Mouse (Mus musculus) ES-E14 (cell line): ENCODE results near the gene Cd68. TPM values are rescaled to one million over a fixed set of nuclear protein-coding genes. Genes with fewer than 3 reads are reported as not detected.

Experiments used
- DNase-seq: peaks from one replicate; pipeline ENCODE4 v3.0.0-alpha.2; 2013; ENCODE audit warnings: low read depth, low spot score
- H3K27ac ChIP-seq: 2 replicates; pipeline ENCODE4 v1.5.1; 2012; ENCODE audit warnings: low read depth, mild to moderate bottlenecking, low read length, moderate library complexity, mixed read lengths; ENCODE audit not compliant: poor library complexity, insufficient read depth, severe bottlenecking
- H3K36me3 ChIP-seq: 2 replicates; pipeline ENCODE4 v1.6.1; 2012; ENCODE audit warnings: mild to moderate bottlenecking, low read length, moderate library complexity, mixed read lengths; ENCODE audit not compliant: control insufficient read depth, poor library complexity, insufficient read depth, severe bottlenecking
- H3K4me1 ChIP-seq, 2 experiments: fragments of 150-350 bp in 1 of 2; sonication (generic) in 1 of 2; 2 replicates each; pipeline ENCODE4 v1.6.1; 2012; ENCODE audit warnings: low read length in 2 of 2, mild to moderate bottlenecking in 1 of 2, mixed read lengths in 1 of 2; ENCODE audit not compliant: control insufficient read depth in 2 of 2, insufficient read depth in 2 of 2, poor library complexity in 1 of 2
- H3K4me3 ChIP-seq, 2 experiments: fragments of 150-350 bp in 1 of 2; sonication (generic) in 1 of 2; 2 replicates each; pipeline ENCODE4 v1.5.1; 2012; ENCODE audit warnings: low read length in 2 of 2, low read depth in 1 of 2, mild to moderate bottlenecking in 1 of 2, mixed read lengths in 1 of 2; ENCODE audit not compliant: insufficient read depth in 1 of 2, poor library complexity in 1 of 2, severe bottlenecking in 1 of 2
- H3K9ac ChIP-seq: 2 replicates; pipeline ENCODE4 v1.6.1; 2012; ENCODE audit warnings: low read depth, mild to moderate bottlenecking, low read length, mixed read lengths; ENCODE audit not compliant: poor library complexity, insufficient read depth, severe bottlenecking
- H3K9me3 ChIP-seq: fragments of 150-350 bp; sonication (generic); 2 replicates; pipeline ENCODE4 v1.6.1; 2012; ENCODE audit warnings: low read depth, mild to moderate bottlenecking, low read length; ENCODE audit not compliant: control insufficient read depth, insufficient read depth
- CHD2 ChIP-seq: IDR thresholded peaks from 2 replicates; pipeline ENCODE4 v1.6.1; 2014; ENCODE audit warnings: mild to moderate bottlenecking, low read depth, low read length, inconsistent platforms
- HCFC1 ChIP-seq: IDR thresholded peaks from 2 replicates; pipeline ENCODE4 v1.6.1; 2012; ENCODE audit warnings: low read length, inconsistent platforms, borderline replicate concordance; ENCODE audit not compliant: insufficient read depth
- MAFK ChIP-seq: IDR thresholded peaks from 2 replicates; pipeline ENCODE4 v1.6.1; 2014; ENCODE audit warnings: mild to moderate bottlenecking, low read depth, low read length, inconsistent platforms; ENCODE audit not compliant: insufficient read depth
- ZC3H11A ChIP-seq: IDR thresholded peaks from 2 replicates; pipeline ENCODE4 v1.6.1; 2012; ENCODE audit warnings: low read depth, mild to moderate bottlenecking, inconsistent platforms, low read length, borderline replicate concordance
- ZNF384 ChIP-seq: IDR thresholded peaks from 2 replicates; pipeline ENCODE4 v1.6.1; 2012; ENCODE audit warnings: low read depth, low read length, inconsistent platforms
- in situ Hi-C, 2 experiments: fragments of 600-800 bp; cut with MboI; formaldehyde crosslinking; loops; one replicate each; pipeline ENCODE4 v1.15.1; 2025; ENCODE audit warnings: low sequenced_read_pairs in 2 of 2, inconsistent platforms in 1 of 2; ENCODE audit not compliant: unreplicated experiment in 2 of 2
- total RNA-seq: library from RNA; depleted of rRNA; stranded (reverse); fragments of 300-350 nt; gene quantifications from 2 replicates; pipeline ENCODE4 v1.2.3, GENCODE M21; 2012

The Cd68 gene
- total RNA-seq, 1 experiment, result 23.4 TPM

- Histone ChIP-seq H3K4me1 (peaks cover 2 to 28% of the 10 kb centered on the region in 2 experiments), H3K9ac (peak overlapping the region; percentile 76; the same call in 1 of the 2 replicates), H3K36me3 (peaks cover 17% of the 10 kb centered on the region), H3K9me3 (no peaks in the 10 kb centered on the region), H3K4me3 (peak overlapping the region; percentile 93 to 98), H3K27ac (peak overlapping the region; percentile 56; the same call in 1 of the 2 replicates)
- TF ChIP-seq MAFK (no peak), HCFC1 (peak; percentile 43; the same call in 1 of the 2 replicates), ZNF384 (no peak), ZC3H11A (peak; percentile 81; the same call in 1 of the 2 replicates), CHD2 (no peak)
- in situ Hi-C loops, result no loop called here
- DNase-seq, result peak; percentile 93
These were observed 17.0 kb upstream of the Cd68 start for GRCm38 (mm10) chr11:69682840-69683533.

GRCm38 (mm10) chr11:69682209-69682839 lies 16.4 kb upstream of the Cd68 start:
- no peaks in the 10 kb centered on the region for H3K9me3 ChIP-seq
- peak overlapping the region; percentile 93 to 98 for H3K4me3 ChIP-seq
- peak overlapping the region; percentile 56 for H3K27ac ChIP-seq
- peaks cover 24% of the 10 kb centered on the region for H3K36me3 ChIP-seq
- in situ Hi-C loops, result no loop called here
- H3K9ac ChIP-seq, result peak overlapping the region; percentile 76
- no peak for DNase-seq
- H3K4me1 ChIP-seq, result peaks cover 2 to 28% of the 10 kb centered on the region in 2 experiments
- TF ChIP-seq MAFK (no peak), CHD2 (no peak), ZNF384 (no peak), ZC3H11A (no peak), HCFC1 (no peak)

GRCm38 (mm10) chr11:69681314-69682208 lies 15.6 kb upstream of the Cd68 start, which contains the start of gene Senp3:
Gene Senp3, minus strand, starts transcription at chr11:69682084.
- Histone ChIP-seq H3K27ac (peak within 1 kb of the TSS; percentile 85), H3K36me3 (peaks cover 24% of the 10 kb centered on the region), H3K4me1 (peaks cover 2 to 23% of the 10 kb centered on the region in 2 experiments), H3K4me3 (peak within 1 kb of the TSS; percentile 93 to 98), H3K9me3 (no peaks in the 10 kb centered on the region), H3K9ac (peak within 1 kb of the TSS; percentile 93)
- in situ Hi-C loops, result no loop called here
- peak; percentile 93 for DNase-seq
- TF ChIP-seq HCFC1 (peak; percentile 73), ZC3H11A (no peak), CHD2 (no peak), MAFK (no peak), ZNF384 (no peak)

- no peak for TF ChIP-seq CHD2
- peak overlapping the region; percentile 93 to 98 for H3K4me3 ChIP-seq
- in situ Hi-C loops, result no loop called here
- H3K9ac ChIP-seq, result peak overlapping the region; percentile 93
- peaks cover 2 to 16% of the 10 kb centered on the region in 2 experiments for H3K4me1 ChIP-seq
- H3K27ac ChIP-seq, result peak overlapping the region; percentile 52
- H3K36me3 ChIP-seq, result peaks cover 32% of the 10 kb centered on the region
- no peak for DNase-seq
- H3K9me3 ChIP-seq, result no peaks in the 10 kb centered on the region
These were observed 14.3 kb upstream of the Cd68 start for GRCm38 (mm10) chr11:69680136-69680855.
